Mouse (Mus musculus): ENCODE data around the gene Shq1. TPM values are rescaled to one million over a fixed set of nuclear protein-coding genes. Genes with fewer than 3 reads are reported as not detected.

The Shq1 gene
- total RNA-seq (2014; rRNA removed) (4.3 and 5.6 TPM in 2 replicates), polyA plus RNA-seq (2015; fragmentation: Nextera tagmentation; extraction: Ambion mirVana) (3.7 and 5.6 TPM in 2 replicates)

GRCm38 (mm10) chr6:100670880-100671344 is at the start of gene Shq1:
TSS of gene Shq1 (minus strand) at chr6:100671157.
- no peaks in the 10 kb centered on the region for H3K9me3 ChIP-seq (ENCODE audit: low read length)
- DNase-seq (ENCODE audit: low spot score) = peak; percentile 92
- H3K27me3 ChIP-seq (ENCODE audit: insufficient read depth, low read length) = no peaks in the 10 kb centered on the region
- TF ChIP-seq CTCF (IDR thresholded peaks at IDR 0.05) = peak; percentile 30
- no peak within 1 kb of the TSS for H3K27ac ChIP-seq (ENCODE audit: low read depth, low read length)
- no peaks in the 10 kb centered on the region for H3K36me3 ChIP-seq (ENCODE audit: insufficient read depth, low read length)
- ATAC-seq (ENCODE audit: low FRiP score) = peak; percentile 94
- no peaks in the 10 kb centered on the region; the same call in 1 of the 2 replicates for H3K4me1 ChIP-seq (ENCODE audit: insufficient read depth, low read length)
- H3K4me3 ChIP-seq (ENCODE audit: low read depth, low read length) = peak within 1 kb of the TSS; percentile 58
- H3K4me2 ChIP-seq (ENCODE audit: low read depth, low read length, poor library complexity, severe bottlenecking) = peak within 1 kb of the TSS; percentile 95
- H3K9ac ChIP-seq (replicated peaks; ENCODE audit: low read length, poor library complexity, severe bottlenecking) = peak within 1 kb of the TSS; percentile 34
- whole genome bisulfite sequencing = under 1% methylated on average over 49 of the region's 49 CpGs

DNA sequence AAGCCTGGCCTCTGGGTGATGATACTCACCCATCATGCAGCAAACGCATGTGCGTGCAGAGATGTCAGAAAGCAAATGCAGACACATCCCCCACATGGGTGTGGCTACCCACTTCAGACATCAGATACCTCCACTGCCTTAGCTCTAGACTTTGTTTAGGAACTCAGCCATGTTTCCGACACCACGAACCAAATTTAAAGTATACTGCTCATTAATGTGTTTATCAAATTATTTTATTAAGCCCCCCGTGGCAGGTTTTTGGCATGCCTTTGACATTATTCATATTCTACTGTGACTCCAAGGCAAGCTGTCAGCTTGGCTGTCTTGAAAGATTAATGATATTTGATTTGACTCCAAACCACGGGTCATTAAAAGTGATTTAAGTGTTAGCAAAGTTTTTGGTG is 49.1 kb upstream of the Shq1 start:
- DNase-seq (ENCODE audit: low spot score) = no peak

DNA sequence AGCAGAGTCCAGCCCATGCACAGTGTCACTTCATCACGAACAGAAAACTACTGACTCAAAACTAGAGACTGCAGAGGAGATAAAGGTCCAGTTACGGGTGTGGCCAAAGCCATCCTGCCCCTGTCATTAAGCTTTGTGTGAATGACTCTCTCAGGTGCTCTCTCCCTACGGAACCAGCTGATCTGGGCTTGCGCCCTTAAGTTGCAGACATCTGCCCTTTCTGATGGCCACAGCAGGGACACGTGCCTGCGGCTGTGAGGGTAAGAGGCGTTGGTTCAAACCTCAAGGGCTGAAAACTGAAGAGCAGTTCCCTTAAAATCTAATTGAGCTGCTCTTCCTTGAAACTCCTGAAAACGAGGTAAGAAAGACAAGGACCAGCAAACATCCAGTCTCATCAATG is 45.9 kb upstream of the Shq1 start:
- Histone ChIP-seq H3K9ac (replicated peaks; ENCODE audit: low read length, poor library complexity, severe bottlenecking) (no peak overlapping the region), H3K4me3 (ENCODE audit: low read depth, low read length) (no peak overlapping the region), H3K36me3 (ENCODE audit: insufficient read depth, low read length) (no peaks in the 10 kb centered on the region), H3K27ac (ENCODE audit: low read depth, low read length) (no peak overlapping the region), H3K4me1 (ENCODE audit: insufficient read depth, low read length) (no peaks in the 10 kb centered on the region), H3K4me2 (ENCODE audit: low read depth, low read length, poor library complexity, severe bottlenecking) (no peak overlapping the region), H3K27me3 (ENCODE audit: insufficient read depth, low read length) (no peaks in the 10 kb centered on the region), H3K9me3 (ENCODE audit: low read length) (no peaks in the 10 kb centered on the region)
- ATAC-seq (ENCODE audit: low FRiP score) (no peak), DNase-seq (ENCODE audit: low spot score) (no peak)
- no peak for TF ChIP-seq CTCF (IDR thresholded peaks at IDR 0.05)
- 83% methylated on average over 8 of the region's 8 CpGs for WGBS

More for the DNA sequence above, 49.1 kb upstream of the Shq1 start:
- Histone ChIP-seq H3K9me3 (ENCODE audit: low read length) (no peaks in the 10 kb centered on the region), H3K27me3 (ENCODE audit: insufficient read depth, low read length) (no peaks in the 10 kb centered on the region), H3K4me2 (ENCODE audit: low read depth, low read length, poor library complexity, severe bottlenecking) (no peak overlapping the region), H3K27ac (ENCODE audit: low read depth, low read length) (no peak overlapping the region), H3K9ac (replicated peaks; ENCODE audit: low read length, poor library complexity, severe bottlenecking) (no peak overlapping the region), H3K36me3 (ENCODE audit: insufficient read depth, low read length) (no peaks in the 10 kb centered on the region), H3K4me1 (ENCODE audit: insufficient read depth, low read length) (no peaks in the 10 kb centered on the region), H3K4me3 (ENCODE audit: low read depth, low read length) (no peak overlapping the region)
- 81% methylated on average over 6 of the region's 6 CpGs for WGBS
- no peak for ATAC-seq (ENCODE audit: low FRiP score)
- TF ChIP-seq CTCF (IDR thresholded peaks at IDR 0.05) = no peak

DNA sequence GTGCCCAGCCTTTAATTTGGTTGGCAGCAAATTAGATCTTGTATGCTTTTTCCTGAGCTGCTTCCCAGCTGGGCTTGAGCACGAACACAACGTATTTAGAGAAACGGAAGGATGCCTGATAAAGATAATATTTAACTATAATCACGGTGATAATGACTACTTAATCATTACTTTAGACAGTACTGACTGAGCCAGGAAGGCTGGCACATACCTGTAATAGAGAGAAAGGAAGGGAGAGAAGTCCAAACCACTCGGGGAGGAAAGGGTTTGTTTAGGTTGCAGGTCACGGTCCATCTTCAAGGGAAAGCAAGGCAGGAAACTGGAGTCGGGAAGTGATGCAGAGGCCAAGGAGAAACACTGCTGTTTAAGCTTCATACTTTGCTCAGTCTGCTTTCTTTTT is 45.2 kb upstream of the Shq1 start:
- no peak for TF ChIP-seq CTCF (IDR thresholded peaks at IDR 0.05)
- Histone ChIP-seq H3K36me3 (ENCODE audit: insufficient read depth, low read length) (no peaks in the 10 kb centered on the region), H3K9me3 (ENCODE audit: low read length) (no peaks in the 10 kb centered on the region), H3K4me3 (ENCODE audit: low read depth, low read length) (no peak overlapping the region), H3K9ac (replicated peaks; ENCODE audit: low read length, poor library complexity, severe bottlenecking) (no peak overlapping the region), H3K4me2 (ENCODE audit: low read depth, low read length, poor library complexity, severe bottlenecking) (no peak overlapping the region), H3K27ac (ENCODE audit: low read depth, low read length) (no peak overlapping the region), H3K4me1 (ENCODE audit: insufficient read depth, low read length) (no peaks in the 10 kb centered on the region), H3K27me3 (ENCODE audit: insufficient read depth, low read length) (no peaks in the 10 kb centered on the region)
- DNase-seq (ENCODE audit: low spot score) (no peak), ATAC-seq (ENCODE audit: low FRiP score) (no peak)
- WGBS = 74% methylated on average over 7 of the region's 7 CpGs

DNA sequence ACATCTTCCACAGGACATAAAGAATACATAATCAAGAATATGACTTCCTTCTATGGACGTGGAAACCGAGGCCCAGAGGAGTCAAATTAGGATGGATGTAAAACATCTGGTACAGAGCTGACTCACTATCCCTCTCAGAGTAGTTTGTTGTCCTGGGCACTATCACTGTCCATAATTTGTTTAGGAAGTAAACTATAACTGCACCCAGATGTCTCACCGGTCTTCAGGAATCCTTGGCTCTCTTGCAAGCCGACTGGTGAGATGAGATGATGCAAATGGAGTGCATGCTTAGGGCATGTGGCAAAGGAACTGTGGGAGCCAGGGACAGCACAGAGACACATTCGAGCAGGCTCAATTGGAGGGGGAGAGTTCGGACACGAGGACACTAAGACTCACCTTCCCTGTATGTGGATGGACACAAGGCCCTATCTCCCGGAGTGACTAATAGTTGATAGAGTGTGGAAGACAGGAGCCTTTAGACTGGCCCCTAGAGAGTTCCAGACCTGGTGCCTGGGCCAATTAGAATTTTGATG is 44.4 kb upstream of the Shq1 start:
- Histone ChIP-seq H3K27ac (ENCODE audit: low read depth, low read length) (no peak overlapping the region), H3K9ac (replicated peaks; ENCODE audit: low read length, poor library complexity, severe bottlenecking) (no peak overlapping the region), H3K4me3 (ENCODE audit: low read depth, low read length) (no peak overlapping the region), H3K9me3 (ENCODE audit: low read length) (no peaks in the 10 kb centered on the region), H3K36me3 (ENCODE audit: insufficient read depth, low read length) (no peaks in the 10 kb centered on the region), H3K4me1 (ENCODE audit: insufficient read depth, low read length) (no peaks in the 10 kb centered on the region), H3K27me3 (ENCODE audit: insufficient read depth, low read length) (no peaks in the 10 kb centered on the region), H3K4me2 (ENCODE audit: low read depth, low read length, poor library complexity, severe bottlenecking) (no peak overlapping the region)
- DNase-seq (ENCODE audit: low spot score) (no peak), ATAC-seq (ENCODE audit: low FRiP score) (no peak)
- 87% methylated on average over 8 of the region's 8 CpGs for WGBS
- TF ChIP-seq CTCF (IDR thresholded peaks at IDR 0.05) = no peak

DNA sequence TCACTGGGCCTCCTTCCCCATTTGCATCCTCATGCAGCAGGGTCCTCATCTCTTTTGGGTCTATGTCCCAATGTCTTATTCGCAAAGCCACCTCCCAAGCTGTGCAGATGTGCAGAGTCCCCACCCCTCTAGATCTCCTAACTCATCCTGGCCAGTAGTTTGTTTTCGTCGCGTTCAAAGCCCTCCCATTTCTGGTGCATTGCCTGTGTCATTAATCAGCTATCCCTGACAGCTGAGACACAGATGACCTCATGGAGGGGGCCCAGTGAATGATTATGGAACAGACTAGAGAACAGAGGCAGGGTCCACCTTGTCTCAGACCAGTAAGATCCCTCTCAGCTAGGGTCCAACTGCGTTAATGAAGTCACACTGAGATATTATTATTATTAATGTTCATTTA is 39.9 kb upstream of the Shq1 start:
- no peak for TF ChIP-seq CTCF (IDR thresholded peaks at IDR 0.05)
- Histone ChIP-seq H3K4me2 (ENCODE audit: low read depth, low read length, poor library complexity, severe bottlenecking) (no peak overlapping the region), H3K9me3 (ENCODE audit: low read length) (no peaks in the 10 kb centered on the region), H3K36me3 (ENCODE audit: insufficient read depth, low read length) (no peaks in the 10 kb centered on the region), H3K4me3 (ENCODE audit: low read depth, low read length) (no peak overlapping the region), H3K9ac (replicated peaks; ENCODE audit: low read length, poor library complexity, severe bottlenecking) (no peak overlapping the region), H3K27ac (ENCODE audit: low read depth, low read length) (no peak overlapping the region), H3K27me3 (ENCODE audit: insufficient read depth, low read length) (peaks cover 4% of the 10 kb centered on the region; the same call in 1 of the 2 replicates), H3K4me1 (ENCODE audit: insufficient read depth, low read length) (no peaks in the 10 kb centered on the region)
- DNase-seq (ENCODE audit: low spot score) (no peak), ATAC-seq (ENCODE audit: low FRiP score) (no peak)
- 96% methylated on average over 5 of the region's 5 CpGs for WGBS

All from midbrain, postnatal 0 days (tissue).